Mouse (Mus musculus) kidney, embryonic 16.5 days (tissue): ENCODE measurements at regions not wholly inside any gene's neighbourhood (a gene's known extent, or its start where the extent isn't known, plus 50 kb on each side); places are given as distances from the start of the nearest gene placed in this dataset.
A peak's percentile ranks its signal among the peaks of the same experiment; 100 is the strongest.

Experiments used
- ATAC-seq: fragments of 200-750 bp; cut with Nextera tagmentation; 2 replicates; pipeline ENCODE4 v1.8.0; 2017; ENCODE audit warnings: moderate TSS enrichment; ENCODE audit not compliant: low FRiP score, low TSS enrichment
- H3K27ac ChIP-seq: fragments of 300-500 bp; sonication (generic); 2 replicates; pipeline ENCODE4 v1.5.1; 2014; ENCODE audit warnings: low read length
- H3K27me3 ChIP-seq: fragments of 300-500 bp; sonication (generic); 2 replicates; pipeline ENCODE4 v1.6.1; 2014; ENCODE audit warnings: low read length, control low read depth, mixed read lengths; ENCODE audit not compliant: insufficient read depth
- H3K36me3 ChIP-seq: fragments of 300-500 bp; sonication (generic); 2 replicates; pipeline ENCODE4 v1.6.1; 2014; ENCODE audit warnings: low read length, control low read depth, mixed read lengths; ENCODE audit not compliant: insufficient read depth
- H3K4me1 ChIP-seq: fragments of 300-500 bp; sonication (generic); 2 replicates; pipeline ENCODE4 v1.6.1; 2014; ENCODE audit warnings: low read length, control low read depth, mixed read lengths; ENCODE audit not compliant: insufficient read depth
- H3K4me2 ChIP-seq: fragments of 300-500 bp; sonication (generic); replicated peaks from 2 replicates; pipeline ENCODE4 v1.6.1; 2014; ENCODE audit warnings: low read depth, low read length
- H3K4me3 ChIP-seq: fragments of 300-500 bp; sonication (generic); 2 replicates; pipeline ENCODE4 v1.5.1; 2014; ENCODE audit warnings: mild to moderate bottlenecking, low read length
- H3K9ac ChIP-seq: fragments of 300-500 bp; sonication (generic); replicated peaks from 2 replicates; pipeline ENCODE4 v1.6.1; 2014; ENCODE audit warnings: low read length
- H3K9me3 ChIP-seq: fragments of 300-500 bp; sonication (generic); 2 replicates; pipeline ENCODE4 v1.6.1; 2016; ENCODE audit warnings: low read length, control low read depth
- WGBS: fragments of 180-500 bp; shearing (Covaris S2); extraction: QIAGEN DNeasy Blood & Tissue Kit; methylation state at CpG from one replicate; pipeline ENCODE4 v1.1.7; 2014; 5-methylcytosine and 5-hydroxymethylcytosine counted together

DNA sequence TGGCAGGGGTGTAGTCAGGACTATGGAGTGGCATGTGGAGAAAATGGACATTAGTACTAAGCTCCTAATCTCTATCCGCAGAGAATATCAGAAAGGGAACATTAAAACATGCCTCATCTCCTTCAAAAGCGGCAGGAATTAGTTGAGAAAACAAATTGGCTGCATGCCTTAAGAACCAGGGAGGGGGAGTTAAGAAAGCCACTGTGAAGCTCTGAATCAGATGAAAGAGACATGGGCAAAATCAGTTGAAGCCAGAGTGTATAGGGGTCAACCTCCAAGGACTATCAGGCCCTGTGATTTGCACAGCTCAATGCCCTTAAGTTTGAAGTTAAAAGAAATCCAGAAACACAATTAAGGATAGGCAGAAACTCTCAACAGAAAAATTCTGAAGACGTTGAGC lies 408.3 kb downstream of the Hs3st1 start:
- Histone ChIP-seq H3K27ac (no peak overlapping the region), H3K9ac (no peak overlapping the region), H3K27me3 (no peaks in the 10 kb centered on the region), H3K36me3 (no peaks in the 10 kb centered on the region), H3K4me2 (no peak overlapping the region), H3K4me3 (no peak overlapping the region), H3K4me1 (no peaks in the 10 kb centered on the region), H3K9me3 (no peaks in the 10 kb centered on the region)
- WGBS: 81% methylated on average over 3 of the region's 3 CpGs
- no peak for ATAC-seq

DNA sequence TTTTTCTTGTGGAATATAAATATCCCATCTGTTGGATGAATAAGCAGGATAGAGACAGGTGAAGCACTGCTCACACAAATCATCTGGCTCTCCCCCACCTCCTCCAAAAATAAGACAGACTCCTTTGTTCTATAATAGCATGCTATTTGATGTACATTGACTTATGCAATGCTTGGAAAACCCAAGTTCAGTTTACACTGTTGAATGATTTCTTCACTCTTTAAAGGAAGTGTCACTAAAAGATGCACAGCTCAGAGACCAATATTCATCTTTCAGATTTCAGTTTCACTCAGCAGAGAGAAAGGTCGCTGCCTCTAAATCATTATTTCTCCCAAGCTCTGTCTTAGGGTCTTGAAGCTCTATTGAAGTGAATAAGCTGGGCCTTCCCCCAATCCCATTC lies 417.4 kb downstream of the Hs3st1 start:
- no peaks in the 10 kb centered on the region for H3K27me3 ChIP-seq
- no peak overlapping the region for H3K9ac ChIP-seq
- H3K9me3 ChIP-seq: no peaks in the 10 kb centered on the region
- H3K4me1 ChIP-seq: no peaks in the 10 kb centered on the region
- H3K4me3 ChIP-seq: no peak overlapping the region
- no peak for ATAC-seq
- H3K27ac ChIP-seq: no peak overlapping the region
- 63% methylated on average over 1 of the region's 1 CpGs for whole genome bisulfite sequencing
- no peaks in the 10 kb centered on the region for H3K36me3 ChIP-seq
- H3K4me2 ChIP-seq: no peak overlapping the region

DNA sequence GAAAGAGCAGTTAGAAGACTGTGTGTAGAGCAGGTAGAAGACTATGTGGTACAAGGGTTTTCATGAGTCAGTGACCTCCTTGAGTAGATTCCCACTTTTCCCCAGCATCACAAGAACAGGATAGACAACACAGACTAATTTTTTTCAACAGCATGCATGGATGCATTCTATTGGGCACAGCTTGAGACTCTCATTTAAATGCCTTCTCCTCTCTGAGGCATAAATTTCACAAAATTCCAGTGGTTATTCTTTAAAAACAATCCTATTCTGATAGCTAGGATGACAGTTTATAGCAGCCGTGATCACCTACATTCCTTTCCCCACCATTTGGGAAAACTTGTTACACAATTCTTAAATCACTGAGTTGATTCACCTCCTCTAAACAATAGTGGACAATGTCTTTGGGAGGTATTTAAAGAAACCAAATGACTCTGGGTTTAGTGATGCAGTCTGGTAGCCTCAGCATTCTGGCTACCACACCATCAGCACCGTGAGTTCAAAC lies 418.7 kb downstream of the Hs3st1 start:
- H3K27me3 ChIP-seq: no peaks in the 10 kb centered on the region
- 84% methylated on average over 2 of the region's 2 CpGs for WGBS
- no peaks in the 10 kb centered on the region for H3K9me3 ChIP-seq
- no peak overlapping the region for H3K27ac ChIP-seq
- H3K4me1 ChIP-seq: no peaks in the 10 kb centered on the region
- no peak for ATAC-seq
- no peak overlapping the region for H3K9ac ChIP-seq
- H3K4me3 ChIP-seq: no peak overlapping the region
- no peak overlapping the region for H3K4me2 ChIP-seq
- no peaks in the 10 kb centered on the region for H3K36me3 ChIP-seq

DNA sequence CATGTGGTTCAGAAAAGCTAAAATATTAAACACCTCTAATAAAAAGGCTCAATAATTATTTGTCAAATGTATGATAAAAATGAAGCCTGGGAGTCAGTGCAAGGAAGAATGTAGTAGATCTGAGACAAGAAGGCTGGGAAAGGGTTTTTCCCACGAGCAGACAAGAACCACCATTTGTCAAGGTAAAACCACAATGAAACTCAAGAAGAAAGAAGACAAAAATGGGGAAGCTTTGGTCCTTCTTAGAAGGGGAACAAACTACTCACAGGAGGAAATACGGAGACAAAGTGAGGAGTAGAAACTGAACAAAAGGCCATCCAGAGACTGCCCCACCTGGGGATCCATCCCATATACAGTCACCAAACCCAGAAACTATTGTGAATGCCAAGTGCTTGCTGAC lies 420.0 kb downstream of the Hs3st1 start:
- no peaks in the 10 kb centered on the region for H3K27me3 ChIP-seq
- no peaks in the 10 kb centered on the region for H3K4me1 ChIP-seq
- H3K36me3 ChIP-seq: no peaks in the 10 kb centered on the region
- H3K4me3 ChIP-seq: no peak overlapping the region
- H3K27ac ChIP-seq: no peak overlapping the region
- H3K4me2 ChIP-seq: no peak overlapping the region
- ATAC-seq: no peak
- no peaks in the 10 kb centered on the region for H3K9me3 ChIP-seq
- 82% methylated on average over 2 of the region's 2 CpGs for WGBS
- H3K9ac ChIP-seq: no peak overlapping the region

DNA sequence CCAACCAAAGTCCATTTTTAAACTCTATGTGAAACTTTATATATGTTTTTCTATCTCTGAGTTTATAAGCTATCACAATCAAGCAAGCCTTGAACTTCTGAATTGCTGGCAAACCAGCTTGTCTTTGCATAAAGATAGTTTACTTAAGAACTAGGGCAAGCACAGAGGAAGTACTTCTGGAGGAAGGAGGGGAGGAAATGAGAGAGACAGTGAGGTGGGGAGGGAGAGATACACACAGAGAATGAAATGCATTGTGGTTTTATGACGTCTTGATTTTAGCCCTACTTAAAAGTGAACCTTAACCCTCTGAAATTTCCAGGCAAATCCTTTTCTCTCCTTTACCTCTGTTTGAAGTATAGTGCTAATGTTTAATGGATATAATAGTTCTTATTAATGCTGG lies 421.0 kb downstream of the Hs3st1 start:
- H3K4me3 ChIP-seq: no peak overlapping the region
- WGBS: 45% methylated on average over 1 of the region's 1 CpGs
- no peaks in the 10 kb centered on the region for H3K27me3 ChIP-seq
- no peaks in the 10 kb centered on the region for H3K36me3 ChIP-seq
- no peaks in the 10 kb centered on the region for H3K4me1 ChIP-seq
- no peak overlapping the region for H3K4me2 ChIP-seq
- H3K9me3 ChIP-seq: no peaks in the 10 kb centered on the region
- no peak overlapping the region for H3K27ac ChIP-seq
- no peak for ATAC-seq
- no peak overlapping the region for H3K9ac ChIP-seq

DNA sequence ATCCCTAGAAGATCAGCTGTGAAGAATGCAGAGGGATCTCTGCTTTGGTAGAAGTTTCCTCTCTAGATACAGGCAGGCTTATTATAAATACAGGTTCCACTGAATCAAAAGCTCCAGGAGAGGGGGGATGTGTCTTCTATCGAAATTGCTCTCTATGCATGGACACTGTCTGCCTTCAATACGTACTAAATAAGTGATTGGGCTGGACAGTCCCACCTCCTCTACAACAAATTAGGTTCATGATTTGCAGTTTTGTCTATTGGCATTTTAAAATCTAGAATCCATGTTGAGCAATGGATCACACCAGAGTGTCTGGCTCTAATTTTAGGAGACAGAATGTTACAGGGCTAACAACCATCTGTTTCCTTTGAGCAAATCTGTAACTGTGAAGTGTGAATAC lies 429.9 kb downstream of the Hs3st1 start:
- WGBS: 87% methylated on average over 2 of the region's 2 CpGs
- no peak overlapping the region for H3K9ac ChIP-seq
- no peak overlapping the region for H3K4me3 ChIP-seq
- H3K36me3 ChIP-seq: no peaks in the 10 kb centered on the region
- no peaks in the 10 kb centered on the region for H3K9me3 ChIP-seq
- no peaks in the 10 kb centered on the region for H3K4me1 ChIP-seq
- H3K27ac ChIP-seq: no peak overlapping the region
- H3K27me3 ChIP-seq: no peaks in the 10 kb centered on the region
- no peak overlapping the region for H3K4me2 ChIP-seq
- ATAC-seq: no peak

DNA sequence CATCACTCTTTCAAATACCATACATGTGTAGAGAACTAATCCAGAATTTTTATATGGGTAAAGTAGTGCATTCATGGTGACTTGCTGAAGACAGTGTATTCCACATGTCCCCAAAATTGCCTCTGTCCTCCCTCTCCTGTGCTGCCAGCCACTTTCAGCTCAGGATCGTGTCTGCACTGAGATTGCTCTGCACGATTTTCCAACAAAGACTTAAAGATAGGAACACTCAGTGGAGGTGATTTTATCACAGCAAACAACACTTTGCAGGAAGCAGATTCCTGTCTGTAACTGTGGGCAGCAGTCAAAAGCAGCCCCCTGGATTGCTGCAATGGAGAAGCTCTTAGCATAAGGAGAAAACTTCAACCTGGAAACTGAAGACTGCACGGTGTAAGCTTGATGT lies 438.8 kb downstream of the Hs3st1 start:
- Histone ChIP-seq H3K27me3 (no peaks in the 10 kb centered on the region), H3K27ac (no peak overlapping the region), H3K4me2 (no peak overlapping the region), H3K4me3 (no peak overlapping the region), H3K4me1 (no peaks in the 10 kb centered on the region), H3K9me3 (no peaks in the 10 kb centered on the region), H3K36me3 (no peaks in the 10 kb centered on the region), H3K9ac (no peak overlapping the region)
- WGBS: 69% methylated on average over 3 of the region's 3 CpGs
- ATAC-seq: no peak

DNA sequence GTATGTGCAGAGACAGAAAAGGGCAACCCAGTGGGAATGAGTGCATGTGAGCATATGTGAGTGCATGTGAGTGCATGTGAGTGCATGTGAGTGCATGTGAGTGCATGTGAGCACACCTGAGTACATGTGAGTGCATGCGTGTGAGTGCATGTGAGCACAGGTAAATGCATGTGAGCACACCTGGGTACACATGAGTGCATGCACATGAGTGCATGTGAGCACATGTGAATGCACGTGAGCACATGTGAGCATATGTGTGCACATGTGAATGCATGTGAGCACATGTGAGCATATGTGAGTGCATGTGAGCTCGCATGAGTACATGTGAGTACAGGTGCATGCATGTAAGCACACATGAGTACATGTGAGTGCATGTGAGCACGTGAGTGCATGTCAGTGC lies 434.6 kb upstream of the Clnk start:
- Histone ChIP-seq H3K27me3 (no peaks in the 10 kb centered on the region), H3K27ac (no peak overlapping the region), H3K9ac (no peak overlapping the region), H3K4me1 (no peaks in the 10 kb centered on the region), H3K36me3 (no peaks in the 10 kb centered on the region), H3K4me2 (no peak overlapping the region), H3K4me3 (no peak overlapping the region), H3K9me3 (no peaks in the 10 kb centered on the region)
- ATAC-seq: no peak
- WGBS: 90% methylated on average over 4 of the region's 4 CpGs

DNA sequence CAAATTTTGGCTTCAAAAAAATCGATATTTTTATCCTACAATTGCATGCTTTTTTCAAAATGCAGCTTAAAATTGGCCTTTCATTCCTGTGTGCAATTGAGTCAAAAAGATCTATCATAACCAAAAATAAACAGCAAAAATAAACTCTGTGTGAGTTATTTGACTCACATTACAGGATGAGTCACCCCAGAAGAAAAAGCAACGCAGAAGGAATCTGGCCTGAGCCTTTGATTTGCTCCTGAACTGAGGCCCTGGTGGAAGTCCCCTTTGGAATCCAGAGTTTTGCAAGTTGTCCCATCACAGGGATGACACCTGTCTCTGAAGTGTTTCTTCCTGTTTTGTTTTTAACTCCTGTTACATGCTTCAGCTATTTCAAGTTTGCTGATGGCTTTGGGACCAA lies 429.2 kb upstream of the Clnk start:
- Histone ChIP-seq H3K9ac (no peak overlapping the region), H3K36me3 (no peaks in the 10 kb centered on the region), H3K4me1 (no peaks in the 10 kb centered on the region), H3K9me3 (no peaks in the 10 kb centered on the region), H3K4me3 (no peak overlapping the region), H3K27me3 (no peaks in the 10 kb centered on the region), H3K4me2 (no peak overlapping the region), H3K27ac (no peak overlapping the region)
- 72% methylated on average over 2 of the region's 2 CpGs for WGBS
- ATAC-seq: no peak

DNA sequence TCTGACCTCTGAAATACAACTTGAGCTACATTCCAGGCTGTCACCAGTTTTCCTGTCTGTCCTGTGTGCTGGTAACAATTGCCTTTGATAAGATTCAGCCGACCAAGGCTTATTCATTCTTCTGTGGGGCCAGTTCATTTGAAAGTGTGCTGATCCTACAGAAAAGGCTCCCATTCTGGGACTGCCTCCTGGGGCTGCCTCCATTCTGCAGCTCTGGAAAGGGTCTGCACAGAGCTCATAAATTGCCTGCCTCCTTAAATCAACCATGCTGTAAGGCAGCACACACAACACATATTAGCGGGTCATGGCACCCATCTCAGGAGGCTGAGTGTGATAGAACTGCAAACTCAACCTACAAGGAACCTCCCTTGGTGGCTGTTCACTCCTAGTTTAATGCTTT lies 416.2 kb upstream of the Clnk start:
- no peaks in the 10 kb centered on the region for H3K9me3 ChIP-seq
- ATAC-seq: peak; percentile 42; the same call in 1 of the 2 replicates
- WGBS: 46% methylated on average over 2 of the region's 2 CpGs

DNA sequence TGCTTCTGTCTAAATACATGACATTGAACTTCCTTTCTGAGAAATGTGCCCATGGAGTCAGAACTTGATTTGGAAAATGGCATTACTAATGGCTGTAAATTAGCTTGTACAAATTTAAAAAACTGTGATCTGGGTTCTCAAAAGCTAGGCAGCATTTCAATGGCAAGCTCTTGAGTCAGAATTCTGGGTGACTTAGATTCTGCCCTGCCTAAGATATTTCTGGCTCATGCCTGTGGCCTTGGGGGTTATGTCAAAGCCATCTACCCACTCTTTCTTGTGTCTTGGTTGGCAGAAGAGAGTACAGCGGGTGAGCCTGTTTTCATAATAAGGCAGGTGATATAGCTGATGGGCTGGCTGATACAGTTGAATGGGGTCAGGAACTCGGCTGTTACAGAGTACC lies 404.4 kb upstream of the Clnk start:
- Histone ChIP-seq H3K9me3 (no peaks in the 10 kb centered on the region), H3K36me3 (no peaks in the 10 kb centered on the region), H3K27me3 (no peaks in the 10 kb centered on the region), H3K4me3 (no peak overlapping the region), H3K27ac (no peak overlapping the region), H3K9ac (no peak overlapping the region), H3K4me1 (no peaks in the 10 kb centered on the region), H3K4me2 (no peak overlapping the region)
- ATAC-seq: no peak
- 84% methylated on average over 2 of the region's 2 CpGs for WGBS

More for the DNA sequence above, 416.2 kb upstream of the Clnk start:
- Histone ChIP-seq H3K27ac (no peak overlapping the region), H3K4me3 (no peak overlapping the region), H3K9ac (no peak overlapping the region), H3K4me2 (no peak overlapping the region), H3K4me1 (no peaks in the 10 kb centered on the region), H3K36me3 (no peaks in the 10 kb centered on the region), H3K27me3 (no peaks in the 10 kb centered on the region)
